Mouse (Mus musculus) lung, embryonic 14.5 days (tissue): Measurements from ENCODE around the gene Tmem117. TPM values are rescaled to one million over a fixed set of nuclear protein-coding genes. Genes with fewer than 3 reads are reported as not detected.

ENCODE experiments used
- ATAC-seq: fragments of 200-750 bp; cut with Nextera tagmentation; 2 replicates; pipeline ENCODE4 v1.8.0; 2017; ENCODE audit warnings: mild to moderate bottlenecking, moderate TSS enrichment, moderate library complexity; ENCODE audit not compliant: insufficient read depth
- DNase-seq: peaks from one replicate; pipeline ENCODE4 v3.0.0-alpha.2; 2015
- H3K27ac ChIP-seq: fragments of 300-500 bp; sonication (generic); 2 replicates; pipeline ENCODE4 v1.5.1; 2014; ENCODE audit warnings: low read depth, mild to moderate bottlenecking, moderate library complexity
- H3K27me3 ChIP-seq: fragments of 300-500 bp; sonication (generic); 2 replicates; pipeline ENCODE4 v1.6.1; 2014; ENCODE audit warnings: low read length, control low read depth; ENCODE audit not compliant: insufficient read depth
- H3K36me3 ChIP-seq: fragments of 300-500 bp; sonication (generic); 2 replicates; pipeline ENCODE4 v1.6.1; 2014; ENCODE audit warnings: control low read depth; ENCODE audit not compliant: insufficient read depth
- H3K4me1 ChIP-seq: fragments of 300-500 bp; sonication (generic); 2 replicates; pipeline ENCODE4 v1.6.1; 2014; ENCODE audit warnings: antibody characterized with exemption, control low read depth; ENCODE audit not compliant: insufficient read depth
- H3K4me2 ChIP-seq: fragments of 300-500 bp; sonication (generic); 2 replicates; pipeline ENCODE4 v1.6.1; 2014; ENCODE audit warnings: mild to moderate bottlenecking
- H3K4me3 ChIP-seq: fragments of 300-500 bp; sonication (generic); 2 replicates; pipeline ENCODE4 v1.5.1; 2014; ENCODE audit warnings: low read depth, low read length
- H3K9ac ChIP-seq: fragments of 300-500 bp; sonication (generic); 2 replicates; pipeline ENCODE4 v1.6.1; 2014
- H3K9me3 ChIP-seq: fragments of 300-500 bp; sonication (generic); 2 replicates; pipeline ENCODE4 v1.6.1; 2016; ENCODE audit warnings: low read depth, low read length, control low read depth
- CTCF ChIP-seq: IDR thresholded peaks from 2 replicates; pipeline ENCODE4 v1.5.1; 2016; ENCODE audit warnings: antibody characterized with exemption, low read depth
- WGBS: fragments of 180-500 bp; shearing (Covaris S2); extraction: QIAGEN DNeasy Blood & Tissue Kit; methylation state at CpG from one replicate; pipeline ENCODE4 v1.1.7; 2014; 5-methylcytosine and 5-hydroxymethylcytosine counted together
- polyA plus RNA-seq: library from polyadenylated mRNA; unstranded; fragments of >200 nt; fragmentation: Nextera tagmentation; extraction: Ambion mirVana; gene quantifications from 2 replicates; pipeline ENCODE4 v1.2.1, GENCODE M21; 2014

The Tmem117 gene
- polyA plus RNA-seq, 1 experiment from 2014 or later, result 2.8 TPM

DNA sequence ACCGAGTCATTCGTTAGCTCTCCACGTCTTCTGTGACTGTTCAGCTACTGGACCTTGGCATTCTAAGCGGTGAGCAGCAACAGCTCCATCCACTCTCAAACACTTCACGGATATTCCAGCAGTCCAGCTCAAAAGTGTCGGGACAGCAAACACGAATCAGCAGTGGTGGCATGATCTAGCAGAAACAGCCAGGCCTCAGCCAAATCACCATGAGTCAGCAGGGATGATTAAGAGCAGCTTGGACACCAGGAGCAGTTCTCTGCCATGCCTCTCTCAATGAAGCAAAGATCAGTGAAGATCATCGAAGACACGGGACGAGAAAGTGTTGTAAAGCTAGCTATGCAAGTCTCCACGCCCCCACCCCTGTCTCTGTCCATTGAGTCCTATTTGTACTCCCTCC lies 13.0 kb upstream of the Tmem117 start:
- H3K27me3 ChIP-seq, result no peaks in the 10 kb centered on the region
- no peaks in the 10 kb centered on the region for H3K36me3 ChIP-seq
- WGBS, result 83% methylated on average over 11 of the region's 11 CpGs
- no peak overlapping the region for H3K4me2 ChIP-seq
- no peak for ATAC-seq
- no peaks in the 10 kb centered on the region for H3K9me3 ChIP-seq
- no peak overlapping the region for H3K9ac ChIP-seq
- no peak for TF ChIP-seq CTCF
- H3K4me1 ChIP-seq, result no peaks in the 10 kb centered on the region
- no peak for DNase-seq
- H3K4me3 ChIP-seq, result no peak overlapping the region
- H3K27ac ChIP-seq, result no peak overlapping the region

GRCm38 (mm10) chr15:94620909-94621308 lies 8.1 kb upstream of the Tmem117 start:
- Histone ChIP-seq H3K36me3 (no peaks in the 10 kb centered on the region), H3K27me3 (no peaks in the 10 kb centered on the region), H3K9me3 (no peaks in the 10 kb centered on the region), H3K4me1 (no peaks in the 10 kb centered on the region), H3K4me2 (no peak overlapping the region), H3K9ac (no peak overlapping the region), H3K4me3 (no peak overlapping the region), H3K27ac (no peak overlapping the region)
- DNase-seq, result peak; percentile 9
- ATAC-seq, result peak; percentile 68; the same call in 1 of the 2 replicates
- no peak for TF ChIP-seq CTCF

GRCm38 (mm10) chr15:94628463-94628829 lies 586 bp upstream of the Tmem117 start:
- H3K27ac ChIP-seq, result no peak overlapping the region
- peaks cover 25% of the 10 kb centered on the region for H3K27me3 ChIP-seq
- ATAC-seq (no peak), DNase-seq (no peak)
- WGBS, result 50% methylated on average over 2 of the region's 2 CpGs
- H3K4me2 ChIP-seq, result peak overlapping the region; percentile 99
- no peaks in the 10 kb centered on the region for H3K9me3 ChIP-seq
- H3K4me1 ChIP-seq, result no peaks in the 10 kb centered on the region
- peak overlapping the region; percentile 59; the same call in 1 of the 2 replicates for H3K9ac ChIP-seq
- H3K36me3 ChIP-seq, result no peaks in the 10 kb centered on the region
- H3K4me3 ChIP-seq, result peak overlapping the region; percentile 56
- TF ChIP-seq CTCF, result no peak

DNA sequence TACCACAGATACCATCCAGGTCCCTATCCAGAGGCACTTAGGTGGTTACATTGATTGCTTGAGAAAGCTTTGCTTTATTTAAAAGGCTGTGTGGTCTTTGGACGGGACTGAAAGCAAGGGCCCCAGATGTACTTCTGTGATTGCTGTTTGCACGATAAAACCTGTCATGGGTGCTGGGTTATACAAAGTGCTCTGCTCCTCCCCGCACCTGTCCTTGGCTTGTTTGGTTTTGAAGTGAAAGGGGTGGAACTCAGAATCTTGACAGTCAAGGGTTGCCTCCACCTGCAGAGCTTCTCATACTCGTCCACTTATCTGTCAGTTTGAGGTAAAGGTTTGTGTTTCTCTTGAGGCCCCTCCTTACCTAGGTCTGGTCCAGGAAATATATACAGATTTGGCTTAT lies 1.5 kb downstream of the Tmem117 start:
- Histone ChIP-seq H3K9me3 (no peaks in the 10 kb centered on the region), H3K4me1 (no peaks in the 10 kb centered on the region), H3K27me3 (peaks cover 25% of the 10 kb centered on the region), H3K36me3 (no peaks in the 10 kb centered on the region), H3K9ac (no peak overlapping the region), H3K4me3 (no peak overlapping the region), H3K4me2 (no peak overlapping the region), H3K27ac (no peak overlapping the region)
- no peak for TF ChIP-seq CTCF
- no peak for DNase-seq
- ATAC-seq, result no peak
- 56% methylated on average over 4 of the region's 4 CpGs for WGBS

DNA sequence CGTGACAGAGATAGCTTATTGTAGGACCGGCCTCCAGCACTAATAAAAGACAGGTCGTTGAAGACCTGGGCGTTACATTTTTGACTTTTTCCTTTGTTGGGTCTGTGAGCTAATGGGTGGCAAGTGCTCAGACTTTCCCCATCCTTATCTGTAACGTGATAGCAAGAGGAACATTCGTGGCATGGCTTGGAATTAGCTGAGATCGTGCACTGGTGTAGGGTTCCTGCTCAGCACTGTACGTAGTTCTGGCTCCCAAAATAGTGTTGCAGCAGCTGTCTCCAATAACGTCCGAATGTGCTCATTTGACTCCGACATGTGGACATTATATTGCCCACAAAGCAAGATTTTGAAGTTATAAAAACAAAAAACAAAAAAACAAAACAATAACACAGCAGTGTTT lies 5.5 kb downstream of the Tmem117 start:
- 59% methylated on average over 11 of the region's 11 CpGs for whole genome bisulfite sequencing
- no peaks in the 10 kb centered on the region for H3K9me3 ChIP-seq
- no peaks in the 10 kb centered on the region for H3K4me1 ChIP-seq
- no peaks in the 10 kb centered on the region for H3K36me3 ChIP-seq
- H3K27me3 ChIP-seq, result peaks cover 14% of the 10 kb centered on the region
- no peak overlapping the region for H3K4me2 ChIP-seq
- TF ChIP-seq CTCF, result no peak
- DNase-seq (no peak), ATAC-seq (no peak)
- no peak overlapping the region for H3K4me3 ChIP-seq
- no peak overlapping the region for H3K27ac ChIP-seq
- H3K9ac ChIP-seq, result no peak overlapping the region

GRCm38 (mm10) chr15:94638207-94638606 lies 9.2 kb downstream of the Tmem117 start:
- Histone ChIP-seq H3K9me3 (no peaks in the 10 kb centered on the region), H3K9ac (no peak overlapping the region), H3K4me2 (no peak overlapping the region), H3K27me3 (no peaks in the 10 kb centered on the region), H3K27ac (no peak overlapping the region), H3K4me3 (no peak overlapping the region), H3K36me3 (no peaks in the 10 kb centered on the region), H3K4me1 (no peaks in the 10 kb centered on the region)
- TF ChIP-seq CTCF, result no peak
- 68% methylated on average over 2 of the region's 2 CpGs for WGBS
- ATAC-seq (no peak), DNase-seq (no peak)

DNA sequence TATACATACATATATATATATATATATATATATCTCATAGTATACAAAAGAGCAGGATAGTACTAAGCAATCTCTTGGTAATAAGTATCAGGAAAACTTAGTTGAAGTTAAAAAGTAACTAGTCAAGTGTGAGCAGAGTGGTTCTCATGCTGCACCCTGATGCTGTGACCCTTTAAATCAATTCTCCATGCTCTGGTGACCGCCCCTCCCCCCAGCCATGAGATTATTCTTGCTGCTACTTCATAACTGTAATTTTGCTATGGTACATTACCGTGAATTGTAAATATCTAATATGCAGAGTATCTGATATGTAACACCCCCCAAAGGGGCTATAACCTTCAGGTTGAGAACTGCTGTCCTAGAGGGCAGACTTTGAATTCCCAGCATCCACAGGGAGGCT lies 10.1 kb downstream of the Tmem117 start:
- Histone ChIP-seq H3K27ac (no peak overlapping the region), H3K36me3 (no peaks in the 10 kb centered on the region), H3K4me1 (no peaks in the 10 kb centered on the region), H3K9ac (no peak overlapping the region), H3K4me3 (no peak overlapping the region), H3K27me3 (no peaks in the 10 kb centered on the region), H3K9me3 (no peaks in the 10 kb centered on the region), H3K4me2 (no peak overlapping the region)
- no peak for TF ChIP-seq CTCF
- no peak for ATAC-seq
- no peak for DNase-seq
- WGBS, result 68% methylated on average over 2 of the region's 2 CpGs

- ATAC-seq (no peak), DNase-seq (no peak)
- Histone ChIP-seq H3K4me3 (no peak overlapping the region), H3K9me3 (no peaks in the 10 kb centered on the region), H3K36me3 (no peaks in the 10 kb centered on the region), H3K27me3 (no peaks in the 10 kb centered on the region), H3K4me2 (no peak overlapping the region), H3K4me1 (no peaks in the 10 kb centered on the region; the same call in 1 of the 2 replicates), H3K9ac (no peak overlapping the region), H3K27ac (no peak overlapping the region)
- no peak for TF ChIP-seq CTCF
- 47% methylated on average over 6 of the region's 6 CpGs for WGBS
Observed at GRCm38 (mm10) chr15:94646012-94646411, 17.0 kb downstream of the Tmem117 start.
